8 mouse cellular contexts compared by ENCODE assay signal in the genomic region with DNA sequence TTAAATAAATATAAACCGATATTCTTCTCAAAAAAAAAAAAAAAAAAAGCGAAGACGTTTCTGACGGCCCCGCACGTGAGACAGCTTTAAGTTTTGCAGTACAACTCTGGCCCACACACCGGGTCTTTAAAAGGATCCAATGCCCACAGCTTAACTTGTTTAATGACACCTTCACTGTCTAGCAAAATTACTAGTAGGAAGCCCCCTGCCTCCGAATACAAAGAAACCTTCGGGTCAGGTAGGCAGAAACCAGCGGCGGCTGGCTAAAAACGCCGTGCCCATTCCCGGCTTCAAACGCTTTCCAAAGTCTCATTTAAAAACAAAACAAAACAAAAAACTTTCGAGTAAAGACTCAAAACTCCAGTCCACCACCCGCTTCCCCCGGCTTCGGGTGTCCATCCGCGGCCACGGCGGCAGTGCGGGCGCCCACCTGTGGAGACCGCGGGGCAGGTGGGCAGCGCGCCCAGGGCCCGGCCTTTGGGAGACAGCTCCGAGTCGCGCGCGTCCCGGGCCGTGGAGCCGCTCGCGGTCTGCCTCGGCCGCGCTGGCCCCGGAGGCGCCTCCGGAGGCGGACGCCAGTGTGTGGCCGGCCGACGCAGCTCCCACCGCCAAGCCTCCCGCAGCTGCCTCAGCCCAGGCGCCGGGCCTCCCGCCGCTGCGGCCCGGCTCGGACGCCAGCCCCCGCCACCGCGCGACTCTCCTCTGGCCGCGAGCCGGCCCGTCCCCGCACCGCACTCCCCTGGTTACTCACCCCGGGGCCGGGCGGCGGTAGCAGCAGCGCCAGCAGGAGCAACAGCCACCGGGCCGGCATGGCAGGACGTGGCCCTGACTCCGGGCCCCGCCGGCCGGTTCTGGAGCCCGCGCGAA. TPM values are rescaled to one million over a fixed set of nuclear protein-coding genes. Genes with fewer than 3 reads are reported as not detected.
DNase-seq lines count a peak whose midpoint lies in the region; ATAC-seq and TF ChIP-seq lines count a peak whose summit lies in the region.

No protein-coding gene starts in this region.

- peak; percentile 75 for DNase-seq in heart, embryonic 10.5 days (ENCODE audit: low spot score)
- no peak for DNase-seq in heart, adult 9 months (ENCODE audit: low spot score in 2 of 2)
- no peak for DNase-seq in G1E (ENCODE audit: low spot score)
- peak; percentile 55 for DNase-seq in hindbrain, embryonic 11.5 days (ENCODE audit: low spot score)
- DNase-seq in liver, adult 2 months (ENCODE audit: extremely low read depth, low read depth, low spot score): no peak

- peak overlapping the region; percentile 94 for H3K4me2 ChIP-seq in hindbrain, embryonic 11.5 days (replicated peaks; ENCODE audit: low read depth, low read length)
- peak overlapping the region; percentile 88 for H3K4me2 ChIP-seq in neural tube, embryonic 12.5 days (replicated peaks)

- H3K4me1 ChIP-seq in heart, embryonic 10.5 days: peaks cover 18% of the 10 kb centered on the region
- H3K4me1 ChIP-seq in G1E (ENCODE audit: insufficient read depth, low read depth, low read length): peaks cover 44% of the 10 kb centered on the region
- H3K4me1 ChIP-seq in embryonic fibroblast, embryonic 13.5 days (ENCODE audit: control insufficient read depth, insufficient read depth, low read length): peaks cover 2% of the 10 kb centered on the region
- no peaks in the 10 kb centered on the region for H3K4me1 ChIP-seq in hindbrain, embryonic 11.5 days (replicated peaks; ENCODE audit: control insufficient read depth, insufficient read depth, low read length)
- peaks cover 35% of the 10 kb centered on the region for H3K4me1 ChIP-seq in liver, adult 2 months (ENCODE audit: control insufficient read depth, insufficient read depth, low read length)
- H3K4me1 ChIP-seq in neural tube, embryonic 12.5 days: peaks cover 4% of the 10 kb centered on the region; the same call in 1 of the 2 replicates

- peak overlapping the region; percentile 91 for H3K27ac ChIP-seq in heart, embryonic 10.5 days
- H3K27ac ChIP-seq in embryonic fibroblast, embryonic 13.5 days (ENCODE audit: insufficient read depth, low read length): no peak overlapping the region
- peak overlapping the region; percentile 72 for H3K27ac ChIP-seq in hindbrain, embryonic 11.5 days (ENCODE audit: low read depth, low read length)
- H3K27ac ChIP-seq in liver, adult 2 months (replicated peaks; ENCODE audit: insufficient read depth, low read depth, low read length): peak overlapping the region; percentile 83
- peak overlapping the region; percentile 47 for H3K27ac ChIP-seq in neural tube, embryonic 12.5 days

- TF ChIP-seq POLR2A in embryonic fibroblast, embryonic 13.5 days (IDR thresholded peaks at IDR 0.05; ENCODE audit: low read depth, low read length): no peak
- no peak for TF ChIP-seq POLR2A in liver, adult 2 months (IDR thresholded peaks at IDR 0.05; ENCODE audit: extremely low read depth, insufficient read depth, low read length)

- peak overlapping the region; percentile 87 for H3K9ac ChIP-seq in hindbrain, embryonic 11.5 days (ENCODE audit: low read depth, low read length)
- peak overlapping the region; percentile 99 for H3K9ac ChIP-seq in liver, adult 2 months (ENCODE audit: low read depth, low read length)
- peak overlapping the region; percentile 89 for H3K9ac ChIP-seq in neural tube, embryonic 12.5 days

- no peak for ATAC-seq in G1E (ENCODE audit: extremely low read depth, insufficient number of reproducible peaks, low FRiP score, poor library complexity, severe bottlenecking)
- peak; percentile 87 for ATAC-seq in hindbrain, embryonic 11.5 days (ENCODE audit: low FRiP score)
- ATAC-seq in neural tube, embryonic 12.5 days (ENCODE audit: low FRiP score, low read depth): peak; percentile 87
- ATAC-seq in granulocyte monocyte progenitor cell, adult 5-6 weeks (replicated peaks; ENCODE audit: poor library complexity, severe bottlenecking): no peak

- WGBS in heart, embryonic 10.5 days: under 1% methylated on average over 86 of the region's 86 CpGs
- under 1% methylated on average over 55 of the region's 86 CpGs for WGBS in hindbrain, embryonic 11.5 days
- WGBS in liver, adult 2 months: under 1% methylated on average over 78 of the region's 86 CpGs
- under 1% methylated on average over 86 of the region's 86 CpGs for WGBS in neural tube, embryonic 12.5 days

- no peaks in the 10 kb centered on the region for H3K27me3 ChIP-seq in heart, embryonic 10.5 days (ENCODE audit: insufficient read depth, poor library complexity, severe bottlenecking)
- no peaks in the 10 kb centered on the region for H3K27me3 ChIP-seq in G1E (ENCODE audit: insufficient read depth, low read length)
- no peaks in the 10 kb centered on the region for H3K27me3 ChIP-seq in hindbrain, embryonic 11.5 days (ENCODE audit: control insufficient read depth, insufficient read depth, low read length)
- H3K27me3 ChIP-seq in liver, adult 2 months (ENCODE audit: control insufficient read depth, insufficient read depth, low read length): no peaks in the 10 kb centered on the region
- H3K27me3 ChIP-seq in neural tube, embryonic 12.5 days (replicated peaks): no peaks in the 10 kb centered on the region

- TF ChIP-seq CTCF in G1E (IDR thresholded peaks at IDR 0.05; ENCODE audit: low read depth, low read length): no peak
- TF ChIP-seq CTCF in embryonic fibroblast, embryonic 13.5 days (IDR thresholded peaks at IDR 0.05; ENCODE audit: borderline replicate concordance, insufficient read depth, low read length): no peak
- no peak for TF ChIP-seq CTCF in liver, adult 2 months (IDR thresholded peaks at IDR 0.05; ENCODE audit: low read depth, low read length)

- H3K36me3 ChIP-seq in heart, embryonic 10.5 days: no peaks in the 10 kb centered on the region; the same call in 1 of the 2 replicates
- H3K36me3 ChIP-seq in G1E (replicated peaks): peaks cover 10% of the 10 kb centered on the region
- H3K36me3 ChIP-seq in hindbrain, embryonic 11.5 days (ENCODE audit: control insufficient read depth, insufficient read depth, low read length): no peaks in the 10 kb centered on the region
- no peaks in the 10 kb centered on the region for H3K36me3 ChIP-seq in liver, adult 2 months (ENCODE audit: control insufficient read depth, insufficient read depth, low read length)
- H3K36me3 ChIP-seq in neural tube, embryonic 12.5 days: no peaks in the 10 kb centered on the region

- H3K4me3 ChIP-seq in heart, embryonic 10.5 days: peak overlapping the region; percentile 89
- peak overlapping the region; percentile 90 for H3K4me3 ChIP-seq in G1E (ENCODE audit: low read depth, low read length)
- H3K4me3 ChIP-seq in embryonic fibroblast, embryonic 13.5 days (ENCODE audit: insufficient read depth, low read length): peak overlapping the region; percentile 96
- peak overlapping the region; percentile 90 for H3K4me3 ChIP-seq in hindbrain, embryonic 11.5 days (ENCODE audit: low read depth, low read length)
- H3K4me3 ChIP-seq in liver, adult 2 months (ENCODE audit: insufficient read depth, low read depth, low read length): peak overlapping the region; percentile 93
- peak overlapping the region; percentile 96 for H3K4me3 ChIP-seq in neural tube, embryonic 12.5 days

- peaks cover 22% of the 10 kb centered on the region for H3K79me2 ChIP-seq in liver, adult 2 months (ENCODE audit: control insufficient read depth, insufficient read depth, low read length)

- no peaks in the 10 kb centered on the region for H3K9me3 ChIP-seq in heart, embryonic 10.5 days
- H3K9me3 ChIP-seq in G1E (replicated peaks): no peaks in the 10 kb centered on the region
- no peaks in the 10 kb centered on the region for H3K9me3 ChIP-seq in hindbrain, embryonic 11.5 days (ENCODE audit: control insufficient read depth, low read length)
- no peaks in the 10 kb centered on the region for H3K9me3 ChIP-seq in neural tube, embryonic 12.5 days

RNA-seq across cellular contexts. Expression of gene Ern1, which starts 0.6 kb away (rescaled TPM):
- 5.3 and 5.5 TPM in 2 replicates for polyA plus RNA-seq in heart, embryonic 10.5 days (2016; fragmentation: Nextera tagmentation; extraction: Ambion mirVana)
- total RNA-seq in G1E (2014; fragmentation: Nextera tagmentation) (44.5 and 47.7 TPM in 2 replicates), G1E (2017) (11.5 and 14.9 TPM in 2 replicates)
- polyA plus RNA-seq in G1E (2012): 10.9 and 11.0 TPM in 2 replicates
- 9.3 and 10.9 TPM in 2 replicates for polyA plus RNA-seq in embryonic fibroblast, embryonic 13.5 days (2011; ENCODE audit: insufficient read length, low read depth, missing spikeins)
- 5.5 and 6.2 TPM in 2 replicates for polyA plus RNA-seq in hindbrain, embryonic 11.5 days (2014; fragmentation: Nextera tagmentation; extraction: Ambion mirVana)
- total RNA-seq in liver, adult 2 months (2014; rRNA removed): 18.2 and 24.1 TPM in 2 replicates
- 36.3 and 52.8 TPM in 2 replicates for polyA plus RNA-seq in liver, adult 2 months (2012; rRNA removed)
- polyA plus RNA-seq in neural tube, embryonic 12.5 days (2016; fragmentation: Nextera tagmentation; extraction: Ambion mirVana): 6.2 and 6.3 TPM in 2 replicates
- total RNA-seq in granulocyte monocyte progenitor cell, adult 5-6 weeks (2014; fragmentation: Nextera tagmentation): 81.3 and 84.3 TPM in 2 replicates
- 63.3 and 67.0 TPM in 2 replicates for total RNA-seq in granulocyte monocyte progenitor cell, adult 5-6 weeks (2017)

Comparison
In these comparisons a context has a peak if more than half of its experiments do, and no peak if none do; other contexts are left out.
1. DNase-seq: peak in heart, embryonic 10.5 days (single experiment) and hindbrain, embryonic 11.5 days (single experiment); none in heart, adult 9 months (0 of 2), G1E (single experiment) and liver, adult 2 months (single experiment).
2. ATAC-seq: peak in hindbrain, embryonic 11.5 days (single experiment) and neural tube, embryonic 12.5 days (single experiment); none in G1E (single experiment) and granulocyte monocyte progenitor cell, adult 5-6 weeks (single experiment).
3. Peak in every context shown above with its lines, with median percentiles within 50 percentile points of each other: H3K4me3 ChIP-seq and H3K9ac ChIP-seq.